Mouse (Mus musculus): Measurements from ENCODE around the gene Ubac2. TPM values are rescaled to one million over a fixed set of nuclear protein-coding genes. Genes with fewer than 3 reads are reported as not detected.
A peak's percentile ranks its signal among the peaks of the same experiment; 100 is the strongest.
"Not testable (repeated sequence)": the region's sequence is repeated elsewhere in the genome, so short reads cannot be mapped to it uniquely, and the experiment has no call there.

Ubac2 gene
- 10 to 100 TPM; 34.0 to 36.9 TPM for total RNA-seq (2021)
- long read RNA-seq, experiment 1, transcript Ubac2-201 (9 exons, 2,139 nt), result major isoform, 38 of 50 reads
- long read RNA-seq, experiment 1, partial matches to known transcripts, result 3 of 50 reads
- long read RNA-seq, experiment 1, other reads (novel, unspliced or antisense), result 9 of 50 reads
- long read RNA-seq, experiment 2, transcript Ubac2-201 (9 exons, 2,139 nt), result major isoform, 32 of 39 reads
- long read RNA-seq, experiment 2, partial matches to known transcripts, result 4 of 39 reads
- long read RNA-seq, experiment 2, other reads (novel, unspliced or antisense), result 3 of 39 reads

- peak; percentile 99 for DNase-seq (ENCODE audit: extremely low spot score in 1 of 2, low spot score in 2 of 2)
- H3K4me3 ChIP-seq, result peak within 1 kb of the TSS; percentile 100
- peak; percentile 2; the same call in 1 of the 2 replicates for TF ChIP-seq CTCF (IDR thresholded peaks at IDR 0.05)
- peak within 1 kb of the TSS; percentile 96 for H3K27ac ChIP-seq
- intact Hi-C loops (cut with DNase I), result loop anchor here (1.0 to 2.0 kb wide), 2 partner anchors 80 to 228 kb away; no protein-coding TSS in a partner anchor
Measured at GRCm38 (mm10) chr14:121878176-121878858, at the start of gene Ubac2. Gene Ubac2, plus strand, starts transcription at chr14:121878620.

- no peak overlapping the region for H3K27ac ChIP-seq
- intact Hi-C loops (cut with DNase I), result no loop called here
- no peak for TF ChIP-seq CTCF (IDR thresholded peaks at IDR 0.05)
- no peak for DNase-seq (ENCODE audit: extremely low spot score in 1 of 2, low spot score in 2 of 2)
- no peak overlapping the region for H3K4me3 ChIP-seq
Measured at GRCm38 (mm10) chr14:121829816-121830442, 48.5 kb upstream of the Ubac2 start.

- no peak overlapping the region for H3K27ac ChIP-seq
- DNase-seq (ENCODE audit: extremely low spot score in 1 of 2, low spot score in 2 of 2), result no peak
- intact Hi-C loops (cut with DNase I), result no loop called here
- TF ChIP-seq CTCF (IDR thresholded peaks at IDR 0.05), result no peak
- H3K4me3 ChIP-seq, result no peak overlapping the region
Measured at GRCm38 (mm10) chr14:121833001-121833520, 45.4 kb upstream of the Ubac2 start.

- Histone ChIP-seq H3K27ac (no peak overlapping the region), H3K4me3 (no peak overlapping the region)
- no peak for TF ChIP-seq CTCF (IDR thresholded peaks at IDR 0.05)
- no peak for DNase-seq (ENCODE audit: extremely low spot score in 1 of 2, low spot score in 2 of 2)
- intact Hi-C loops (cut with DNase I), result no loop called here
Measured at GRCm38 (mm10) chr14:121838161-121838560, 40.3 kb upstream of the Ubac2 start.

- no peak overlapping the region for H3K27ac ChIP-seq
- intact Hi-C loops (cut with DNase I), result no loop called here
Measured at GRCm38 (mm10) chr14:121840217-121840616, 38.2 kb upstream of the Ubac2 start.

GRCm38 (mm10) chr14:121844486-121844885, 33.9 kb upstream of the Ubac2 start:
- TF ChIP-seq CTCF (IDR thresholded peaks at IDR 0.05), result no peak
- no peak for DNase-seq (ENCODE audit: extremely low spot score in 1 of 2, low spot score in 2 of 2)
- intact Hi-C loops (cut with DNase I), result no loop called here
- no peak overlapping the region for H3K4me3 ChIP-seq
- no peak overlapping the region for H3K27ac ChIP-seq

More at GRCm38 (mm10) chr14:121840217-121840616, 38.2 kb upstream of the Ubac2 start:
- no peak overlapping the region for H3K4me3 ChIP-seq
- TF ChIP-seq CTCF (IDR thresholded peaks at IDR 0.05), result no peak
- DNase-seq (ENCODE audit: extremely low spot score in 1 of 2, low spot score in 2 of 2), result no peak

GRCm38 (mm10) chr14:121851231-121851630, 27.2 kb upstream of the Ubac2 start:
- Histone ChIP-seq H3K4me3 (no peak overlapping the region), H3K27ac (no peak overlapping the region)
- TF ChIP-seq CTCF (IDR thresholded peaks at IDR 0.05), result no peak
- intact Hi-C loops (cut with DNase I), result no loop called here
- no peak for DNase-seq (ENCODE audit: extremely low spot score in 1 of 2, low spot score in 2 of 2)

- no peak for TF ChIP-seq CTCF (IDR thresholded peaks at IDR 0.05)
- H3K4me3 ChIP-seq, result no peak overlapping the region
- H3K27ac ChIP-seq, result no peak overlapping the region
- intact Hi-C loops (cut with DNase I), result no loop called here
- DNase-seq (ENCODE audit: extremely low spot score in 1 of 2, low spot score in 2 of 2), result peak in 1 of 2 experiments; percentile 21
Measured at GRCm38 (mm10) chr14:121852531-121852930, 25.9 kb upstream of the Ubac2 start.

- DNase-seq (ENCODE audit: extremely low spot score in 1 of 2, low spot score in 2 of 2), result peak; percentile 64 to 66
- peak; percentile 81 for TF ChIP-seq CTCF (IDR thresholded peaks at IDR 0.05)
- intact Hi-C loops (cut with DNase I), result loop anchor here (1.0 kb wide), 2 partner anchors 55 to 195 kb away; no protein-coding TSS in a partner anchor
- not testable (repeated sequence) for H3K27ac ChIP-seq, H3K4me3 ChIP-seq
Measured at GRCm38 (mm10) chr14:121865162-121865561, 13.3 kb upstream of the Ubac2 start.

- TF ChIP-seq CTCF (IDR thresholded peaks at IDR 0.05), result no peak
- intact Hi-C loops (cut with DNase I), result no loop called here
- Histone ChIP-seq H3K4me3 (no peak overlapping the region), H3K27ac (no peak overlapping the region)
- no peak for DNase-seq (ENCODE audit: extremely low spot score in 1 of 2, low spot score in 2 of 2)
Measured at GRCm38 (mm10) chr14:121866574-121866973, 11.8 kb upstream of the Ubac2 start.

GRCm38 (mm10) chr14:121869111-121869510, 9.3 kb upstream of the Ubac2 start:
- 0 out of 2 replicates have a peak overlapping the region, but pooled peaks have one; percentile 16 for H3K27ac ChIP-seq
- TF ChIP-seq CTCF (IDR thresholded peaks at IDR 0.05), result no peak
- DNase-seq (ENCODE audit: extremely low spot score in 1 of 2, low spot score in 2 of 2), result no peak
- H3K4me3 ChIP-seq, result no peak overlapping the region
- intact Hi-C loops (cut with DNase I), result no loop called here

- no peak overlapping the region for H3K4me3 ChIP-seq
- intact Hi-C loops (cut with DNase I), result no loop called here
- H3K27ac ChIP-seq, result no peak overlapping the region
- no peak for TF ChIP-seq CTCF (IDR thresholded peaks at IDR 0.05)
- no peak for DNase-seq (ENCODE audit: extremely low spot score in 1 of 2, low spot score in 2 of 2)
Measured at GRCm38 (mm10) chr14:121872760-121873159, 5.7 kb upstream of the Ubac2 start.
